Mouse (Mus musculus) layer of hippocampus, adult 11-12 months (tissue): ENCODE results near the gene Skiv2l.
A peak's percentile ranks its signal among the peaks of the same experiment; 100 is the strongest.

ENCODE experiments used
- DNase-seq: peaks from one replicate; pipeline ENCODE4 v3.0.0; 2022; ENCODE audit warnings: low spot score

Skiv2l gene

GRCm38 (mm10) chr17:34849722-34850516, at the start of gene Skiv2l, which contains the start of gene Nelfe:
Skiv2l (minus strand) TSS chr17:34850210.
Nelfe (plus strand) TSS chr17:34850391.
- peak; percentile 98 for DNase-seq

GRCm38 (mm10) chr17:34899053-34899889, 49.3 kb upstream of the Skiv2l start:
- DNase-seq, result peak; percentile 32

- DNase-seq, result no peak
These were observed 48.7 kb upstream of the Skiv2l start for GRCm38 (mm10) chr17:34898706-34899052.

- peak; percentile 78 for DNase-seq
These were observed 48.2 kb upstream of the Skiv2l start, which contains the start of the genes C2 and Ehmt2 for GRCm38 (mm10) chr17:34898160-34898586. C2 (minus strand) TSS chr17:34898265. Ehmt2 (plus strand) TSS chr17:34898469.

- DNase-seq, result peak; percentile 67
These were observed 47.6 kb upstream of the Skiv2l start for GRCm38 (mm10) chr17:34897373-34898159.

- no peak for DNase-seq
These were observed 46.4 kb upstream of the Skiv2l start for GRCm38 (mm10) chr17:34896366-34896765.

- DNase-seq, result no peak
These were observed 45.7 kb upstream of the Skiv2l start for GRCm38 (mm10) chr17:34895724-34896123.

- peak; percentile 61 for DNase-seq
These were observed 45.0 kb upstream of the Skiv2l start for GRCm38 (mm10) chr17:34894801-34895530.

GRCm38 (mm10) chr17:34894074-34894597, 44.1 kb upstream of the Skiv2l start:
- DNase-seq, result peak; percentile 94

GRCm38 (mm10) chr17:34893072-34893824, 43.2 kb upstream of the Skiv2l start:
- DNase-seq, result no peak

GRCm38 (mm10) chr17:34891377-34891776, 41.4 kb upstream of the Skiv2l start:
- no peak for DNase-seq

GRCm38 (mm10) chr17:34890074-34890743, 40.2 kb upstream of the Skiv2l start:
- no peak for DNase-seq

- no peak for DNase-seq
These were observed 37.9 kb upstream of the Skiv2l start for GRCm38 (mm10) chr17:34887942-34888341.

- DNase-seq, result no peak
These were observed 35.6 kb upstream of the Skiv2l start for GRCm38 (mm10) chr17:34885615-34886014.

GRCm38 (mm10) chr17:34884704-34885103, 34.7 kb upstream of the Skiv2l start:
- DNase-seq, result no peak

- DNase-seq, result no peak
These were observed 33.3 kb upstream of the Skiv2l start for GRCm38 (mm10) chr17:34883332-34883731.

GRCm38 (mm10) chr17:34881683-34882310, 31.8 kb upstream of the Skiv2l start, which contains the start of gene Gm20547:
Gm20547 (minus strand) TSS chr17:34882042.
- no peak for DNase-seq

- DNase-seq, result no peak
These were observed 31.2 kb upstream of the Skiv2l start for GRCm38 (mm10) chr17:34881166-34881565.

- no peak for DNase-seq
These were observed 29.4 kb upstream of the Skiv2l start, which contains the start of gene Zbtb12 for GRCm38 (mm10) chr17:34879336-34879879. Zbtb12 (plus strand) TSS chr17:34879483.
